Mouse (Mus musculus) erythroid progenitor cell, adult 5-6 weeks (primary cell): ENCODE measurements around the gene Cdk2. TPM values are rescaled to one million over a fixed set of nuclear protein-coding genes. Genes with fewer than 3 reads are reported as not detected.

Experiments used
- ATAC-seq: replicated peaks from 2 replicates; pipeline ENCODE4 v1.8.0; 2016; ENCODE audit warnings: moderate number of reproducible peaks, mild to moderate bottlenecking, moderate TSS enrichment, inconsistent platforms; ENCODE audit not compliant: poor library complexity, low FRiP score, severe bottlenecking
- total RNA-seq, 2 experiments: library from RNA; stranded (forward) in 1 of 2; stranded (reverse) in 1 of 2; fragments of 150-400 nt in 1 of 2; fragments of 186-747, 209-891 nt in 1 of 2; gene quantifications; 2 replicates each; pipeline versions ENCODE4 v1.2.3 to v1.2.4; 2015 to 2017; ENCODE audit warnings: low replicate concordance in 2 of 2

The Cdk2 gene
- total RNA-seq, 2 experiments from 2014 or later: 62.0 to 124 TPM

DNA sequence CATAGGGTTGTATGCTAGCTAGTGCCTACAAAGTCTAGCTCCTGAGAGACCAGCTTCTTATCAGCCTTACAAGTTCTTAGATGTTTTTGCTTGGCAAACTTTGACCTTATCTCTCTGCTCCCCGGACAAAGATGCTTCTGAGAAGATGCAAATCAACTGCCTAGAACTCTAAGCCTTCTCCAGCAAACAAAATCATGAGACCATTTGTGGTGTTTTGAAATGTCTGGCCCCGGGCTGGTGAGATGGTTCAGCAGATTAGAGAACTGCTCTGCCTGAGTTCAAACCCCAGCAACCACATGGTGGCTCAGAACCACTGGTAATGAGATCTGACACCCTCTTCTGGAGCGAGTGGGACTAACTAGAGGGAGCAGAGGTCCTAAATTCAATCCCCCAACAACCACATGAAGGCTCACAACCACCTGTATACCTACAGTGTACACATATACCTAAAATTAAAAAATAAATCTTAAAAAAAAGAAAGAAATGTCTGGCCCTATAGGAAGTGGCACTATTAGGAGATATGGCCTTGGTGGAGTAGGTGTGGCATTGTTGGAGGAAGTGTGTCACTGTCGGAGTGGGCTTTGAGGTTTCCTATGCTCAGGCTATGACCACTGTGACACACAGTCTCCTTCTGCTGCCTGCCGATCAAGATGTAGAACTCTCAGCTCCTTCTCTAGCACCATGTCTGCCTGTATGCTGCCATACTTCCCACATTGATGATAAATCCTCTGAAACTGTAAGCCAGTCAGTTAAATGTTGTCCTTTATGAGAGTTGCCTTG, 41.2 kb downstream of the Cdk2 start:
- no peak for ATAC-seq

GRCm38 (mm10) chr10:128662465-128662864, 42.4 kb downstream of the Cdk2 start:
- no peak for ATAC-seq

DNA sequence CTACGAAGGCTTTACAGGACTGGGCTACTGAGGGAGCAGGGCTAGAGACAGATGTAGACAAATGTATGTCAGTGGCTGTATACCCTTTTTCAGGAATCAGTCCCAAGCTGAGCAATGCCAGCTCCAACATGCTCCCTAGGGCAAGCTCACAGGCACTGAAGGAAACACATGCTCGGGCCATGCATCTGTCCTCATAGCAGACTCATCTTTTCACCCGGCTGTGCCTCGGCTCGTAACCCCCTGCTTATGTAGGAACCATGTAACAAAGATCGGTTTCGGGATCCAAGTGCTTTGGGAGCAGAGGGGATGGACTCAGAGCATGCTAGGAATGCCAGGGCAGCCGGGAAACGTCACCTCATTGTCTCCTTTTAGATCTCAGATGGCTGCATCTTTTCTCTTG, 45.3 kb downstream of the Cdk2 start:
- ATAC-seq: no peak

DNA sequence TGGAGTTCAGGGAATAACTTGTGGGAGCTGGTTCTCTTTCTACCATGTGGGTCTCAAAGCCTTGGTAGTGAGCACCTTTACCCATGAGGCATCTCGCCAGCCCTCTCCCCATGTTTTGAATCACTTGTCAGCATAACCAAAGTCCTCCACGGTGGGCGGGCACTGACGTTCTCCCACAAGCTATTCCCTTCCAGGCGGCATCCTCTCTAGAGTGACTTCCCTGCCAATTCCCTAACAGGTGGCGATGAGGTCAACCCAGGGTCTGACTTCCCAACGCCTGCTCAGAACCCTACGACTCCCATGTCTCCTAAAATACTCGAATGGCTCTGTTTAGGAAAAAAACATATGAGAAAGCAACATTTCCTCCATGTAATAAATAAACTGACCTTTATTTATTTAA, 47.0 kb downstream of the Cdk2 start:
- no peak for ATAC-seq

DNA sequence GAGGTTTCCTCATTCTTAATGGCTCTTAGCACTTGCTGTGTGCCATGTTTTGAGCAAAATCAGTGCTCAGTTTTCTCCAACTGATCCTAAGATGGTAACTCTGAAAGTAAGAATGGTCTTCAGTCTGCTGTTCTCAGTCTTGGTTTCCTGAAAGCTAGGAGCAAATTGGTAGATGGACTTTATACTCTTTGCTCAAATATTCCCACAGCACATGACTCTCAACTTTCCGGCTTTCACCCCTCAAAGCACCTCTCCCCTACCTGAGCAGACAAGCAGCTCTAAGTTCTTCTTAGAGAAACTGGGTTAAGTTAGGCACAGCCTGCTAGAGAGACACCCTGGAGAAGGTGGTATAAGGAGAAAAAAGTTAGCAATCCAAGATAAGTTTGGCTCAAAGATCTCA, 48.1 kb downstream of the Cdk2 start:
- ATAC-seq: no peak

GRCm38 (mm10) chr10:128655254-128655653, 49.6 kb downstream of the Cdk2 start:
- peak; percentile 86 for ATAC-seq

DNA sequence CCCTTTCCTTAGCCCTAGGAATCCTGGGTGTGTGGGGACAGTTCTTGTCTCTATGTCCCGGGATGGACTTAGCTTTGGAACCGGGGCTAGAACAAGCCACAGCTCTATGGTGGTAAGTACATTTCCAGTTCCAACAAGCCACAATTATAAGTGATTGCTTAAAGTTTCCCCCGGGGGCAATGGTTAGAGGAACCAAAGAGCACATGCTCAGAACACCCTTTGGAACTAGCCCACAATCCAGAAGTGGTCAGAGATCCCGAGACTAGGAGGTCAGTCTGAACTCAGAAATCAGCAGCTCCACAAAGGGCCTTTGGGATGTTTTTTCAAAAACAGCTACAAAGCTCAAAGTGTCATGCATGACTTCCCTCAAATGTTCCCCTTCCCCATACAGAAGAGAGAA, 51.0 kb downstream of the Cdk2 start:
- ATAC-seq: no peak

Other genes with a start within 250 kb of the Cdk2 start
- gene Smarcc2, start 245.8 kb downstream of the Cdk2 start, total RNA-seq (2015; ENCODE audit: low replicate concordance): 70.4 and 112 TPM in 2 replicates
- gene Smarcc2, start 245.8 kb downstream of the Cdk2 start, total RNA-seq (2017; ENCODE audit: low replicate concordance): 101 and 117 TPM in 2 replicates
- 353 and 444 TPM in 2 replicates for gene Myl6, start 210.9 kb downstream of the Cdk2 start, total RNA-seq (2015; ENCODE audit: low replicate concordance)
- gene Myl6, start 210.9 kb downstream of the Cdk2 start, total RNA-seq (2017; ENCODE audit: low replicate concordance): 506 and 519 TPM in 2 replicates
- 4.0 TPM in 1 of 2 replicates, not detected in the other for gene Myl6b, start 206.3 kb downstream of the Cdk2 start, total RNA-seq (2015; ENCODE audit: low replicate concordance)
- gene Myl6b, start 206.3 kb downstream of the Cdk2 start, total RNA-seq (2017; ENCODE audit: low replicate concordance): 0.51 TPM in 1 of 2 replicates, not detected in the other
- 23.4 and 27.2 TPM in 2 replicates for gene Esyt1, start 179.2 kb downstream of the Cdk2 start, total RNA-seq (2015; ENCODE audit: low replicate concordance)
- 29.7 and 30.8 TPM in 2 replicates for gene Esyt1, start 179.2 kb downstream of the Cdk2 start, total RNA-seq (2017; ENCODE audit: low replicate concordance)
- 0.72 and 2.9 TPM in 2 replicates for gene Zc3h10, start 157.3 kb downstream of the Cdk2 start, total RNA-seq (2015; ENCODE audit: low replicate concordance)
- gene Zc3h10, start 157.3 kb downstream of the Cdk2 start, total RNA-seq (2017; ENCODE audit: low replicate concordance): 5.9 and 6.4 TPM in 2 replicates
- 1,611 and 1,688 TPM in 2 replicates for gene Rpl41, start 155.7 kb downstream of the Cdk2 start, total RNA-seq (2015; ENCODE audit: low replicate concordance)
- gene Rpl41, start 155.7 kb downstream of the Cdk2 start, total RNA-seq (2017; ENCODE audit: low replicate concordance): 704 and 1,169 TPM in 2 replicates
- gene Pa2g4, start 139.0 kb downstream of the Cdk2 start, total RNA-seq (2015; ENCODE audit: low replicate concordance): 122 and 141 TPM in 2 replicates
- 87.7 and 97.9 TPM in 2 replicates for gene Pa2g4, start 139.0 kb downstream of the Cdk2 start, total RNA-seq (2017; ENCODE audit: low replicate concordance)
- gene Erbb3, start 115.4 kb downstream of the Cdk2 start, total RNA-seq (2015; ENCODE audit: low replicate concordance): 0.84 and 1.1 TPM in 2 replicates
- 0.39 and 0.53 TPM in 2 replicates for gene Erbb3, start 115.4 kb downstream of the Cdk2 start, total RNA-seq (2017; ENCODE audit: low replicate concordance)
- 581 and 593 TPM in 2 replicates for gene Rps26, start 78.3 kb downstream of the Cdk2 start, total RNA-seq (2015; ENCODE audit: low replicate concordance)
- 151 and 338 TPM in 2 replicates for gene Rps26, start 78.3 kb downstream of the Cdk2 start, total RNA-seq (2017; ENCODE audit: low replicate concordance)
- not detected in 2 replicates for gene Ikzf4, start 59.0 kb downstream of the Cdk2 start, total RNA-seq (2015; ENCODE audit: low replicate concordance)
- not detected in 2 replicates for gene Ikzf4, start 59.0 kb downstream of the Cdk2 start, total RNA-seq (2017; ENCODE audit: low replicate concordance)
- gene Suox, start 31.0 kb downstream of the Cdk2 start, total RNA-seq (2015; ENCODE audit: low replicate concordance): 21.4 and 35.7 TPM in 2 replicates
- 27.7 and 43.4 TPM in 2 replicates for gene Suox, start 31.0 kb downstream of the Cdk2 start, total RNA-seq (2017; ENCODE audit: low replicate concordance)
- 30.6 and 54.1 TPM in 2 replicates for gene Rab5b, start 8.8 kb downstream of the Cdk2 start, total RNA-seq (2015; ENCODE audit: low replicate concordance)
- gene Rab5b, start 8.8 kb downstream of the Cdk2 start, total RNA-seq (2017; ENCODE audit: low replicate concordance): 37.7 and 46.8 TPM in 2 replicates
- gene Pmel, start 836 bp downstream of the Cdk2 start, total RNA-seq (2015; ENCODE audit: low replicate concordance): not detected in 2 replicates
- gene Pmel, start 836 bp downstream of the Cdk2 start, total RNA-seq (2017; ENCODE audit: low replicate concordance): 0.39 TPM in 1 of 2 replicates, not detected in the other
- 9.6 and 16.2 TPM in 2 replicates for gene Dgka, start 39.8 kb upstream of the Cdk2 start, total RNA-seq (2015; ENCODE audit: low replicate concordance)
- 2.5 and 9.6 TPM in 2 replicates for gene Dgka, start 39.8 kb upstream of the Cdk2 start, total RNA-seq (2017; ENCODE audit: low replicate concordance)
- gene Pym1, start 42.9 kb upstream of the Cdk2 start, total RNA-seq (2015; ENCODE audit: low replicate concordance): 13.8 and 19.5 TPM in 2 replicates
- gene Pym1, start 42.9 kb upstream of the Cdk2 start, total RNA-seq (2017; ENCODE audit: low replicate concordance): 15.5 and 19.7 TPM in 2 replicates
- 1.3 and 1.4 TPM in 2 replicates for gene Mmp19, start 85.9 kb upstream of the Cdk2 start, total RNA-seq (2015; ENCODE audit: low replicate concordance)
- gene Mmp19, start 85.9 kb upstream of the Cdk2 start, total RNA-seq (2017; ENCODE audit: low replicate concordance): 0.90 and 1.9 TPM in 2 replicates
- gene Dnajc14, start 99.0 kb upstream of the Cdk2 start, total RNA-seq (2015; ENCODE audit: low replicate concordance): 15.1 and 15.5 TPM in 2 replicates
- 23.5 and 24.6 TPM in 2 replicates for gene Dnajc14, start 99.0 kb upstream of the Cdk2 start, total RNA-seq (2017; ENCODE audit: low replicate concordance)
- 6.5 TPM in 1 of 2 replicates, not detected in the other for gene Tmem198b, start 99.3 kb upstream of the Cdk2 start, total RNA-seq (2015; ENCODE audit: low replicate concordance)
- 0.26 and 2.0 TPM in 2 replicates for gene Tmem198b, start 99.3 kb upstream of the Cdk2 start, total RNA-seq (2017; ENCODE audit: low replicate concordance)
- gene Sarnp, start 112.3 kb upstream of the Cdk2 start, total RNA-seq (2015; ENCODE audit: low replicate concordance): 151 and 206 TPM in 2 replicates
- 162 and 172 TPM in 2 replicates for gene Sarnp, start 112.3 kb upstream of the Cdk2 start, total RNA-seq (2017; ENCODE audit: low replicate concordance)
- 32.7 and 45.4 TPM in 2 replicates for gene Ormdl2, start 116.6 kb upstream of the Cdk2 start, total RNA-seq (2015; ENCODE audit: low replicate concordance)
- 23.9 and 91.4 TPM in 2 replicates for gene Ormdl2, start 116.6 kb upstream of the Cdk2 start, total RNA-seq (2017; ENCODE audit: low replicate concordance)
- gene Gdf11, start 186.7 kb upstream of the Cdk2 start, total RNA-seq (2015; ENCODE audit: low replicate concordance): 0.36 TPM in 1 of 2 replicates, not detected in the other
- not detected in 2 replicates for gene Gdf11, start 186.7 kb upstream of the Cdk2 start, total RNA-seq (2017; ENCODE audit: low replicate concordance)
- gene Cd63, start 196.0 kb upstream of the Cdk2 start, total RNA-seq (2015; ENCODE audit: low replicate concordance): 57.4 and 85.1 TPM in 2 replicates
- 17.7 and 28.4 TPM in 2 replicates for gene Cd63, start 196.0 kb upstream of the Cdk2 start, total RNA-seq (2017; ENCODE audit: low replicate concordance)
- 11.7 TPM in 1 of 2 replicates, not detected in the other for gene Rdh5, start 217.9 kb upstream of the Cdk2 start, total RNA-seq (2015; ENCODE audit: low replicate concordance)
- 20.1 TPM in 1 of 2 replicates, not detected in the other for gene Rdh5, start 217.9 kb upstream of the Cdk2 start, total RNA-seq (2017; ENCODE audit: low replicate concordance)
- gene Bloc1s1, start 219.0 kb upstream of the Cdk2 start, total RNA-seq (2015; ENCODE audit: low replicate concordance): 49.0 and 51.2 TPM in 2 replicates
- gene Bloc1s1, start 219.0 kb upstream of the Cdk2 start, total RNA-seq (2017; ENCODE audit: low replicate concordance): 15.5 and 37.2 TPM in 2 replicates
- not detected in 2 replicates for gene Itga7, start 228.8 kb upstream of the Cdk2 start, total RNA-seq (2015; ENCODE audit: low replicate concordance)
- gene Itga7, start 228.8 kb upstream of the Cdk2 start, total RNA-seq (2017; ENCODE audit: low replicate concordance): not detected in 2 replicates